Mouse (Mus musculus): Measurements from ENCODE around the gene Lrrc26. TPM values are rescaled to one million over a fixed set of nuclear protein-coding genes. Genes with fewer than 3 reads are reported as not detected.
"Not testable (repeated sequence)": the region's sequence is repeated elsewhere in the genome, so short reads cannot be mapped to it uniquely, and the experiment has no call there.

Lrrc26 gene
- not detected in 2 replicates for total RNA-seq (2014; fragmentation: Nextera tagmentation)
- not detected in 2 replicates for total RNA-seq (2017)

GRCm38 (mm10) chr2:25289651-25290050, at the start of gene Lrrc26:
Gene Lrrc26 (plus strand): TSS chr2:25289915.
- no peak for ATAC-seq (replicated peaks; ENCODE audit: poor library complexity, severe bottlenecking)

- no peak for ATAC-seq (replicated peaks; ENCODE audit: poor library complexity, severe bottlenecking)
Observed at GRCm38 (mm10) chr2:25240310-25240709, 49.4 kb upstream of the Lrrc26 start.

- ATAC-seq (replicated peaks; ENCODE audit: poor library complexity, severe bottlenecking), result peak; percentile 82
Observed at GRCm38 (mm10) chr2:25240723-25241437, 48.8 kb upstream of the Lrrc26 start.

- no peak for ATAC-seq (replicated peaks; ENCODE audit: poor library complexity, severe bottlenecking)
Observed at GRCm38 (mm10) chr2:25241438-25241775, 48.3 kb upstream of the Lrrc26 start.

- no peak for ATAC-seq (replicated peaks; ENCODE audit: poor library complexity, severe bottlenecking)
Observed at GRCm38 (mm10) chr2:25242101-25242506, 47.6 kb upstream of the Lrrc26 start, which contains the start of the genes Rnf208 and Cysrt1. Gene Rnf208 (plus strand): TSS chr2:25242255. Gene Cysrt1 (minus strand): TSS chr2:25242452.

GRCm38 (mm10) chr2:25243342-25243741, 46.4 kb upstream of the Lrrc26 start:
- ATAC-seq (replicated peaks; ENCODE audit: poor library complexity, severe bottlenecking), result no peak

GRCm38 (mm10) chr2:25244144-25244543, 45.6 kb upstream of the Lrrc26 start:
- no peak for ATAC-seq (replicated peaks; ENCODE audit: poor library complexity, severe bottlenecking)

GRCm38 (mm10) chr2:25246183-25247072, 43.3 kb upstream of the Lrrc26 start, which contains the start of gene AL732309.1:
Gene AL732309.1 (minus strand): TSS chr2:25246863.
- no peak for ATAC-seq (replicated peaks; ENCODE audit: poor library complexity, severe bottlenecking)

- ATAC-seq (replicated peaks; ENCODE audit: poor library complexity, severe bottlenecking), result no peak
Observed at GRCm38 (mm10) chr2:25252331-25252730, 37.4 kb upstream of the Lrrc26 start.

- ATAC-seq (replicated peaks; ENCODE audit: poor library complexity, severe bottlenecking), result peak; percentile 91
Observed at GRCm38 (mm10) chr2:25255284-25255779, 34.4 kb upstream of the Lrrc26 start, which contains the start of gene Tmem203. Gene Tmem203 (plus strand): TSS chr2:25255439.

- peak; percentile 62 for ATAC-seq (replicated peaks; ENCODE audit: poor library complexity, severe bottlenecking)
Observed at GRCm38 (mm10) chr2:25256443-25257109, 33.1 kb upstream of the Lrrc26 start.

- ATAC-seq (replicated peaks; ENCODE audit: poor library complexity, severe bottlenecking), result not testable (repeated sequence)
Observed at GRCm38 (mm10) chr2:25257250-25257649, 32.5 kb upstream of the Lrrc26 start.

GRCm38 (mm10) chr2:25258887-25259286, 30.8 kb upstream of the Lrrc26 start:
- no peak for ATAC-seq (replicated peaks; ENCODE audit: poor library complexity, severe bottlenecking)

- no peak for ATAC-seq (replicated peaks; ENCODE audit: poor library complexity, severe bottlenecking)
Observed at GRCm38 (mm10) chr2:25261870-25262269, 27.8 kb upstream of the Lrrc26 start.

GRCm38 (mm10) chr2:25262291-25262767, 27.4 kb upstream of the Lrrc26 start, which contains the start of gene Tprn:
Gene Tprn (plus strand): TSS chr2:25262618.
- ATAC-seq (replicated peaks; ENCODE audit: poor library complexity, severe bottlenecking), result peak; percentile 89

- peak; percentile 20 for ATAC-seq (replicated peaks; ENCODE audit: poor library complexity, severe bottlenecking)
Observed at GRCm38 (mm10) chr2:25262795-25263622, 26.7 kb upstream of the Lrrc26 start.

GRCm38 (mm10) chr2:25263623-25264285, 26.0 kb upstream of the Lrrc26 start:
- ATAC-seq (replicated peaks; ENCODE audit: poor library complexity, severe bottlenecking), result no peak

- no peak for ATAC-seq (replicated peaks; ENCODE audit: poor library complexity, severe bottlenecking)
Observed at GRCm38 (mm10) chr2:25264286-25264660, 25.4 kb upstream of the Lrrc26 start.

GRCm38 (mm10) chr2:25264851-25265250, 24.9 kb upstream of the Lrrc26 start:
- no peak for ATAC-seq (replicated peaks; ENCODE audit: poor library complexity, severe bottlenecking)

Measured in granulocyte monocyte progenitor cell, adult 5-6 weeks (primary cell).